9 mouse cellular contexts compared by ENCODE assay signal in genomic region chr2:9882926-9883802, GRCm38 (mm10). TPM values are rescaled to one million over a fixed set of nuclear protein-coding genes. Genes with fewer than 3 reads are reported as not detected.
DNase-seq lines count a peak whose midpoint lies in the region; ATAC-seq and TF ChIP-seq lines count a peak whose summit lies in the region.
"Had no signal": no experiment of that assay in that cellular context is flagged by ENCODE, and none has a peak within 500 bp of the region (broad histone marks: within the 10 kb centered on the region; RNA-seq: fewer than 3 reads in every experiment).

No protein-coding gene starts in this region.

- DNase-seq in adrenal gland, adult 2 months: peak; percentile 30
- DNase-seq in adrenal gland, postnatal 25 days: no peak
- DNase-seq in forebrain, postnatal 0 days: peak; percentile 74
- DNase-seq in limb, embryonic 11.5 days (ENCODE audit: low spot score): peak; percentile 74
- peak; percentile 67 for DNase-seq in retina, embryonic 14.5 days (ENCODE audit: low spot score)
- no peak for DNase-seq in layer of hippocampus, adult 9-11 months
- DNase-seq in spleen, adult 12 weeks (ENCODE audit: low spot score): no peak

- no peak for ATAC-seq in forebrain, postnatal 0 days
- ATAC-seq in limb, embryonic 11.5 days (ENCODE audit: insufficient number of reproducible peaks, low FRiP score, low TSS enrichment, low read depth): no peak

- peak overlapping the region; percentile 51 for H3K4me3 ChIP-seq in E14TG2a.4 (replicated peaks; ENCODE audit: low read length)
- peak overlapping the region; percentile 12; the same call in 1 of the 2 replicates for H3K4me3 ChIP-seq in forebrain, postnatal 0 days (ENCODE audit: low read depth, low read length)
- peak overlapping the region; percentile 36 for H3K4me3 ChIP-seq in limb, embryonic 11.5 days (ENCODE audit: low read depth, low read length)
- H3K4me3 ChIP-seq: erythroblast, embryonic 14.5 days had no signal

- peaks cover 67% of the 10 kb centered on the region for H3K4me1 ChIP-seq in E14TG2a.4 (replicated peaks; ENCODE audit: low read depth, low read length)
- H3K4me1 ChIP-seq in forebrain, postnatal 0 days (ENCODE audit: insufficient read depth): no peaks in the 10 kb centered on the region
- peaks cover 12% of the 10 kb centered on the region for H3K4me1 ChIP-seq in limb, embryonic 11.5 days (ENCODE audit: control insufficient read depth, insufficient read depth, low read length)

- H3K27ac ChIP-seq in forebrain, postnatal 0 days (ENCODE audit: low read depth, low read length): no peak overlapping the region
- no peak overlapping the region for H3K27ac ChIP-seq in limb, embryonic 11.5 days (replicated peaks; ENCODE audit: low read depth, low read length)

- peaks cover 98% of the 10 kb centered on the region for H3K27me3 ChIP-seq in E14TG2a.4 (ENCODE audit: insufficient read depth, low read length)
- peaks cover 69% of the 10 kb centered on the region for H3K27me3 ChIP-seq in forebrain, postnatal 0 days (ENCODE audit: insufficient read depth, low read length)
- H3K27me3 ChIP-seq in limb, embryonic 11.5 days (ENCODE audit: control insufficient read depth, insufficient read depth, low read length): peaks cover 72% of the 10 kb centered on the region

- H3K9ac ChIP-seq in forebrain, postnatal 0 days: no peak overlapping the region
- no peak overlapping the region for H3K9ac ChIP-seq in limb, embryonic 11.5 days (ENCODE audit: low read length)

- TF ChIP-seq CTCF in E14TG2a.4 (conservative IDR thresholded peaks at IDR 0.05; ENCODE audit: low read length): no peak
- TF ChIP-seq CTCF in forebrain, postnatal 0 days (IDR thresholded peaks at IDR 0.05; ENCODE audit: low read depth): no peak

- under 1% methylated on average over 43 of the region's 43 CpGs for WGBS in forebrain, postnatal 0 days
- 0% methylated on average over 43 of the region's 43 CpGs for WGBS in limb, embryonic 11.5 days

- no peaks in the 10 kb centered on the region for H3K9me3 ChIP-seq in E14TG2a.4 (ENCODE audit: low read length)
- H3K9me3 ChIP-seq in forebrain, postnatal 0 days (ENCODE audit: low read length): no peaks in the 10 kb centered on the region
- H3K9me3 ChIP-seq in limb, embryonic 11.5 days (ENCODE audit: control insufficient read depth, low read length): no peaks in the 10 kb centered on the region

- H3K4me2 ChIP-seq in forebrain, postnatal 0 days (ENCODE audit: low read depth): no peak overlapping the region
- H3K4me2 ChIP-seq in limb, embryonic 11.5 days (ENCODE audit: low read depth, severe bottlenecking): peak overlapping the region; percentile 76

- no peaks in the 10 kb centered on the region for H3K36me3 ChIP-seq in E14TG2a.4 (ENCODE audit: insufficient read depth, low read length)
- no peaks in the 10 kb centered on the region for H3K36me3 ChIP-seq in forebrain, postnatal 0 days (ENCODE audit: insufficient read depth)
- H3K36me3 ChIP-seq in limb, embryonic 11.5 days (ENCODE audit: control insufficient read depth, insufficient read depth, low read length): no peaks in the 10 kb centered on the region

RNA-seq across cellular contexts. Expression of gene 4930412O13Rik, which starts 2.1 kb away (rescaled TPM):
- 1 to 10 TPM in 1 of 2 experiments, under 1 TPM in 1; 0.59 to 1.0 TPM for total RNA-seq in adrenal gland, adult 2 months (2021)
- polyA plus RNA-seq in adrenal gland, adult 2 months (2012; rRNA removed): 0.11 and 0.22 TPM in 2 replicates
- 2.5 and 2.6 TPM in 2 replicates for total RNA-seq in adrenal gland, postnatal 25 days (2021)
- not detected in 2 replicates for total RNA-seq in forebrain, postnatal 0 days (2014; rRNA removed)
- polyA plus RNA-seq in forebrain, postnatal 0 days (2015; fragmentation: Nextera tagmentation; extraction: Ambion mirVana): not detected in 2 replicates
- polyA plus RNA-seq in limb, embryonic 11.5 days (2014; fragmentation: Nextera tagmentation; extraction: Ambion mirVana): 0.15 TPM in 1 of 2 replicates, not detected in the other
- polyA plus RNA-seq: erythroblast, embryonic 14.5 days had no signal

RNA-seq across cellular contexts. Expression of gene 9230102O04Rik, which starts 6.2 kb away (rescaled TPM):
- not detected for total RNA-seq in adrenal gland, adult 2 months (2021)
- polyA plus RNA-seq in adrenal gland, adult 2 months (2012; rRNA removed): not detected in 2 replicates
- not detected in 2 replicates for total RNA-seq in adrenal gland, postnatal 25 days (2021)
- total RNA-seq in forebrain, postnatal 0 days (2014; rRNA removed): not detected in 2 replicates
- not detected in 2 replicates for polyA plus RNA-seq in forebrain, postnatal 0 days (2015; fragmentation: Nextera tagmentation; extraction: Ambion mirVana)
- polyA plus RNA-seq in limb, embryonic 11.5 days (2014; fragmentation: Nextera tagmentation; extraction: Ambion mirVana): 0.61 TPM in 1 of 2 replicates, not detected in the other
- polyA plus RNA-seq: erythroblast, embryonic 14.5 days had no signal

RNA-seq across cellular contexts. Expression of gene Gata3, which starts 6.7 kb away (rescaled TPM):
- 10 to 100 TPM; 12.7 to 26.1 TPM for total RNA-seq in adrenal gland, adult 2 months (2021)
- polyA plus RNA-seq in adrenal gland, adult 2 months (2012; rRNA removed): 15.9 and 18.6 TPM in 2 replicates
- total RNA-seq in adrenal gland, postnatal 25 days (2021): 17.2 and 25.5 TPM in 2 replicates
- total RNA-seq in forebrain, postnatal 0 days (2014; rRNA removed): 0.48 and 0.62 TPM in 2 replicates
- 1.4 and 1.8 TPM in 2 replicates for polyA plus RNA-seq in forebrain, postnatal 0 days (2015; fragmentation: Nextera tagmentation; extraction: Ambion mirVana)
- polyA plus RNA-seq in limb, embryonic 11.5 days (2014; fragmentation: Nextera tagmentation; extraction: Ambion mirVana): 3.9 and 4.4 TPM in 2 replicates

Comparison
In these comparisons a context has a peak if more than half of its experiments do, and no peak if none do; other contexts are left out.
1. DNase-seq: peak in adrenal gland, adult 2 months (single experiment), forebrain, postnatal 0 days (single experiment), limb, embryonic 11.5 days (single experiment) and retina, embryonic 14.5 days (single experiment); none in adrenal gland, postnatal 25 days (single experiment), layer of hippocampus, adult 9-11 months (single experiment) and spleen, adult 12 weeks (single experiment).
2. Peak in every context shown above with its lines, with median percentiles within 50 percentile points of each other: H3K4me3 ChIP-seq.